Comparison of ENCODE assay signal across 23 mouse cellular contexts in genomic region chr8:85528959-85529358, GRCm38 (mm10). TPM values are rescaled to one million over a fixed set of nuclear protein-coding genes. Genes with fewer than 3 reads are reported as not detected.
DNase-seq lines count a peak whose midpoint lies in the region; ATAC-seq and TF ChIP-seq lines count a peak whose summit lies in the region.
"Had no signal": no experiment of that assay in that cellular context is flagged by ENCODE, and none has a peak within 500 bp of the region (broad histone marks: within the 10 kb centered on the region; RNA-seq: fewer than 3 reads in every experiment).

No protein-coding gene starts in this region.

- H3K4me3 ChIP-seq in lung, postnatal 0 days (ENCODE audit: low read depth, low read length): no peak overlapping the region
- no peak overlapping the region for H3K4me3 ChIP-seq in stomach, postnatal 0 days (ENCODE audit: low read depth, low read length)
- H3K4me3 ChIP-seq: forebrain, embryonic 15.5 days; hindbrain, embryonic 13.5 days; left cerebral cortex, adult 2 months; midbrain, embryonic 10.5 days had no signal

- H3K27me3 ChIP-seq in lung, postnatal 0 days (replicated peaks; ENCODE audit: insufficient read depth, low read length): no peaks in the 10 kb centered on the region
- no peaks in the 10 kb centered on the region for H3K27me3 ChIP-seq in stomach, postnatal 0 days (ENCODE audit: control insufficient read depth, insufficient read depth, low read length)
- H3K27me3 ChIP-seq: CH12.LX; forebrain, embryonic 15.5 days; hindbrain, embryonic 13.5 days had no signal

- WGBS in lung, postnatal 0 days: 50% methylated on average over 3 of the region's 3 CpGs
- WGBS in stomach, postnatal 0 days: 55% methylated on average over 3 of the region's 3 CpGs

- no peak for DNase-seq in frontal cortex, postnatal 10 days (ENCODE audit: low spot score in 2 of 2)
- DNase-seq in lung, postnatal 0 days (ENCODE audit: low spot score): peak; percentile 54
- no peak for DNase-seq in lung, postnatal 4 days
- DNase-seq in brain, adult 2 months (ENCODE audit: low read depth, low spot score): peak; percentile 55
- no peak for DNase-seq in stomach, postnatal 0 days (ENCODE audit: low spot score)
- DNase-seq in gastrocnemius, postnatal 4 days (ENCODE audit: low spot score in 2 of 2): no peak
- DNase-seq: adrenal gland, postnatal 25 days; cerebellum, adult 9-10 months; gastrocnemius, postnatal 14 days; heart, adult 18-20 months; heart, postnatal 36 days; kidney, adult 2 months; kidney, postnatal 10 days had no signal

- H3K9me3 ChIP-seq in lung, postnatal 0 days (ENCODE audit: low read length): no peaks in the 10 kb centered on the region
- H3K9me3 ChIP-seq in stomach, postnatal 0 days (ENCODE audit: control insufficient read depth, low read length): no peaks in the 10 kb centered on the region
- H3K9me3 ChIP-seq: forebrain, embryonic 15.5 days; hindbrain, embryonic 13.5 days; midbrain, embryonic 10.5 days had no signal

- H3K36me3 ChIP-seq in lung, postnatal 0 days (ENCODE audit: insufficient read depth, low read length): no peaks in the 10 kb centered on the region
- H3K36me3 ChIP-seq in stomach, postnatal 0 days (ENCODE audit: control insufficient read depth, insufficient read depth, low read length): no peaks in the 10 kb centered on the region

- H3K9ac ChIP-seq in lung, postnatal 0 days (replicated peaks; ENCODE audit: low read depth): no peak overlapping the region
- H3K9ac ChIP-seq in stomach, postnatal 0 days (ENCODE audit: low read length): no peak overlapping the region
- H3K9ac ChIP-seq: forebrain, embryonic 15.5 days; hindbrain, embryonic 13.5 days had no signal

- ATAC-seq in frontal cortex, adult (ENCODE audit: low TSS enrichment): 0 out of 2 replicates have a peak, but pooled peaks have one; percentile 25
- ATAC-seq in lung, postnatal 0 days: peak; percentile 55
- ATAC-seq in stomach, postnatal 0 days (ENCODE audit: low FRiP score, low TSS enrichment): peak; percentile 50; the same call in 1 of the 2 replicates
- no peak for ATAC-seq in inflammation-experienced regulatory T-cells, adult 6 months
- ATAC-seq: activated CD4-positive, CD25-positive, alpha-beta regulatory T cell, adult 4 months; forebrain, embryonic 15.5 days had no signal

- H3K4me1 ChIP-seq in lung, postnatal 0 days (ENCODE audit: insufficient read depth, low read depth, low read length): no peaks in the 10 kb centered on the region
- H3K4me1 ChIP-seq in stomach, postnatal 0 days (replicated peaks; ENCODE audit: control insufficient read depth, insufficient read depth): no peaks in the 10 kb centered on the region
- H3K4me1 ChIP-seq: forebrain, embryonic 15.5 days; hindbrain, embryonic 13.5 days; midbrain, embryonic 10.5 days had no signal

- TF ChIP-seq EP300 in lung, postnatal 0 days (IDR thresholded peaks at IDR 0.05): no peak
- no peak for TF ChIP-seq EP300 in stomach, postnatal 0 days (optimal IDR thresholded peaks at IDR 0.05)

- no peak overlapping the region for H3K4me2 ChIP-seq in lung, postnatal 0 days (replicated peaks; ENCODE audit: low read depth, low read length)
- no peak overlapping the region for H3K4me2 ChIP-seq in stomach, postnatal 0 days (replicated peaks; ENCODE audit: low read depth)
- H3K4me2 ChIP-seq: forebrain, embryonic 15.5 days; hindbrain, embryonic 13.5 days had no signal

- TF ChIP-seq CTCF in lung, postnatal 0 days (IDR thresholded peaks at IDR 0.05): no peak
- TF ChIP-seq CTCF in stomach, postnatal 0 days (IDR thresholded peaks at IDR 0.05; ENCODE audit: low read depth): no peak

- no peak overlapping the region for H3K27ac ChIP-seq in lung, postnatal 0 days (ENCODE audit: low read length)
- H3K27ac ChIP-seq in stomach, postnatal 0 days (replicated peaks): no peak overlapping the region
- H3K27ac ChIP-seq: forebrain, embryonic 15.5 days; hindbrain, embryonic 13.5 days; left cerebral cortex, adult 2 months; macrophage; midbrain, embryonic 10.5 days had no signal

RNA-seq across cellular contexts. Expression of gene Dnaja2, which starts 26.2 kb away (rescaled TPM):
- polyA plus RNA-seq in lung, postnatal 0 days (2015; fragmentation: Nextera tagmentation; extraction: Ambion mirVana): 95.7 and 107 TPM in 2 replicates
- 90.4 and 98.1 TPM in 2 replicates for polyA plus RNA-seq in stomach, postnatal 0 days (2015; fragmentation: Nextera tagmentation; extraction: Ambion mirVana)
- total RNA-seq in gastrocnemius, postnatal 4 days (2021): 100 to 1,000 TPM; 160 to 170 TPM
- 100 to 1,000 TPM; 155 to 203 (median 157) TPM for polyA plus RNA-seq in inflammation-experienced regulatory T-cells, adult 6 months (2017; shearing (Covaris generic))

RNA-seq across cellular contexts. Expression of gene Gpt2, which starts 36.6 kb away (rescaled TPM):
- polyA plus RNA-seq in lung, postnatal 0 days (2015; fragmentation: Nextera tagmentation; extraction: Ambion mirVana): 4.6 and 6.7 TPM in 2 replicates
- polyA plus RNA-seq in stomach, postnatal 0 days (2015; fragmentation: Nextera tagmentation; extraction: Ambion mirVana): 32.7 and 37.6 TPM in 2 replicates
- total RNA-seq in gastrocnemius, postnatal 4 days (2021): 10 to 100 TPM; 33.9 to 36.6 TPM
- under 1 TPM; 0.21 to 0.43 (median 0.25) TPM for polyA plus RNA-seq in inflammation-experienced regulatory T-cells, adult 6 months (2017; shearing (Covaris generic))
- polyA plus RNA-seq: G1E had no signal

Comparison
In these comparisons a context has a peak if more than half of its experiments do, and no peak if none do; other contexts are left out.
1. DNase-seq: peak in lung, postnatal 0 days (single experiment) and brain, adult 2 months (single experiment); none in frontal cortex, postnatal 10 days (0 of 2), lung, postnatal 4 days (0 of 2), stomach, postnatal 0 days (single experiment) and gastrocnemius, postnatal 4 days (0 of 2).